Mouse (Mus musculus) bone marrow macrophage, adult 2 months (primary cell): ENCODE data around the gene Ap2b1. TPM values are rescaled to one million over a fixed set of nuclear protein-coding genes. Genes with fewer than 3 reads are reported as not detected.
"Not testable (repeated sequence)": the region's sequence is repeated elsewhere in the genome, so short reads cannot be mapped to it uniquely, and the experiment has no call there.

ENCODE experiments used
- H3K27ac ChIP-seq: 2 replicates; pipeline ENCODE4 v1.5.1; 2012; ENCODE audit warnings: low read depth, low read length; ENCODE audit not compliant: insufficient read depth
- H3K4me1 ChIP-seq: 2 replicates; pipeline ENCODE4 v1.6.1; 2012; ENCODE audit warnings: low read length; ENCODE audit not compliant: control insufficient read depth, insufficient read depth
- H3K4me3 ChIP-seq: 2 replicates; pipeline ENCODE4 v1.5.1; 2012; ENCODE audit warnings: mild to moderate bottlenecking, low read length, moderate library complexity; ENCODE audit not compliant: insufficient read depth
- CTCF ChIP-seq: IDR thresholded peaks from 2 replicates; pipeline ENCODE4 v1.5.1; 2012; ENCODE audit warnings: low read depth, mild to moderate bottlenecking, low read length, moderate library complexity
- POLR2A ChIP-seq: IDR thresholded peaks from 2 replicates; pipeline ENCODE4 v1.6.1; 2012; ENCODE audit warnings: mild to moderate bottlenecking, low read depth, low read length, borderline replicate concordance
- polyA plus RNA-seq: library from polyadenylated mRNA; stranded (reverse); fragments of >200 nt; gene quantifications from 2 replicates; pipeline ENCODE4 v1.2.4, GENCODE M21; 2012; ENCODE audit not compliant: missing spikeins, insufficient read depth, insufficient read length

Gene Ap2b1
- polyA plus RNA-seq, 1 experiment = 69.7 TPM

DNA sequence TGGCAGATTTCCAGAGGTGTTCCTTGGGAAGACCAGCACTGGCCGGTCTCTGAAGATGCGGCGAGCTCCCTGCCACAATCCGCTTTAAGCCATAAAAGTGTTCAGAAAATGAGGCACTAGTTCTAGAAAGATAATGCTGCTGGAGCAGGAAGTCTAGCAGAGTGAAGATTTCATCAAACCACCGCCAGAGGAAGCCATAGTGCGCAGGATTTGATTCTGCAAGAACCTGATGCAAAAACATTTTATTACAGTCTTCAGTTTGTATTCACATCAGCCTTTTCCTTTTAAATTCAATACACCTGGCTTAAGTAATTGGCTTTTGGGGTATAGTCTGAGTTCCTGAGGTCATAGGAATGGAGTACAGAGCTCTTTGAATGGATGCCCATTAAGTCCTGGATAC lies 1.0 kb upstream of the Ap2b1 start:
- Histone ChIP-seq H3K4me3 (peak overlapping the region; percentile 80), H3K27ac (0 out of 2 replicates have a peak overlapping the region, but pooled peaks have one; percentile 83), H3K4me1 (peaks cover 8% of the 10 kb centered on the region)
- TF ChIP-seq CTCF (no peak), POLR2A (no peak)

DNA sequence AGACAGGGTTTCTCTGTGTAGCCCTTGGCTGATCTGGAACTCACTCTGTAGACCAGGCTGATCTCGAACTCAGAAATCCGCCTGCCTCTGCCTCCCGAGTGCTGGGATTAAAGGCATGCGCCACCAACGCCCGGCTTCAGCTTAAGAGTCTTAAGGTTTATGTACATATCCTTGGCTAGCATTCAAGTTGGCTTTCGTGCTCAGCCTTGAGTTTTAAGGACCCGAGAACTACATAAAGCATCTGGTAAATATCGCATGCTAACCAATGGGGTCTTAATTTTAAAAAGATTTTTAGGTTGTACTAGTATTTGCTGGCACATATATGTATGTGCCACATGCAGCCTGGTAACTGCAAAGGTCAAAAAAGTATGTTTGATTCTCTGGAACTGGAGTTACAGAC lies 900 bp downstream of the Ap2b1 start:
- no peak overlapping the region for H3K27ac ChIP-seq
- H3K4me3 ChIP-seq = no peak overlapping the region
- H3K4me1 ChIP-seq = peaks cover 12% of the 10 kb centered on the region
- TF ChIP-seq CTCF (no peak), POLR2A (no peak)

DNA sequence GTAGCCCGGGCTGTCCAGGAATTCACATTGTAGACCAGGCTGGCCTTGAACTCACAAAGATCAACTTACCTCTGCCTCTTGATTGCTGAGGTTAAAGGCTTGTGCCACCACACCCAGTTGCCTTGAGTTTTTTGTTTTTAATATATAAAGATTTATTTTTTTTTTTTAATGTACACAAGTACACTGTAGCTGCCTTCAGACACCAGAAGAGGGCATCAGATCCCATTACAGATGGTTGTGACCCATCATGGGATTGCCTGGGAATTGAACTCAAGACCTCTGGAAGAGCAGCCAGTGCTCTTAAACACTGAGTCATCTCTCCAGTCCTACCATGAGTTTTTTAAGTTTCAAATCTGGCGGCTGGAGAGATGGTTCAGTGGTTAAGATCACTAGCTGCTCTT lies 2.6 kb downstream of the Ap2b1 start:
- Histone ChIP-seq H3K4me3 (no peak overlapping the region), H3K4me1 (peaks cover 16% of the 10 kb centered on the region), H3K27ac (no peak overlapping the region)
- TF ChIP-seq POLR2A = no peak

GRCm38 (mm10) chr11:83302124-83302523 lies 3.3 kb downstream of the Ap2b1 start:
- TF ChIP-seq POLR2A (no peak), CTCF (no peak)
- peaks cover 21% of the 10 kb centered on the region for H3K4me1 ChIP-seq
- H3K27ac ChIP-seq = peak overlapping the region; percentile 7; the same call in 1 of the 2 replicates
- H3K4me3 ChIP-seq = peak overlapping the region; percentile 81

DNA sequence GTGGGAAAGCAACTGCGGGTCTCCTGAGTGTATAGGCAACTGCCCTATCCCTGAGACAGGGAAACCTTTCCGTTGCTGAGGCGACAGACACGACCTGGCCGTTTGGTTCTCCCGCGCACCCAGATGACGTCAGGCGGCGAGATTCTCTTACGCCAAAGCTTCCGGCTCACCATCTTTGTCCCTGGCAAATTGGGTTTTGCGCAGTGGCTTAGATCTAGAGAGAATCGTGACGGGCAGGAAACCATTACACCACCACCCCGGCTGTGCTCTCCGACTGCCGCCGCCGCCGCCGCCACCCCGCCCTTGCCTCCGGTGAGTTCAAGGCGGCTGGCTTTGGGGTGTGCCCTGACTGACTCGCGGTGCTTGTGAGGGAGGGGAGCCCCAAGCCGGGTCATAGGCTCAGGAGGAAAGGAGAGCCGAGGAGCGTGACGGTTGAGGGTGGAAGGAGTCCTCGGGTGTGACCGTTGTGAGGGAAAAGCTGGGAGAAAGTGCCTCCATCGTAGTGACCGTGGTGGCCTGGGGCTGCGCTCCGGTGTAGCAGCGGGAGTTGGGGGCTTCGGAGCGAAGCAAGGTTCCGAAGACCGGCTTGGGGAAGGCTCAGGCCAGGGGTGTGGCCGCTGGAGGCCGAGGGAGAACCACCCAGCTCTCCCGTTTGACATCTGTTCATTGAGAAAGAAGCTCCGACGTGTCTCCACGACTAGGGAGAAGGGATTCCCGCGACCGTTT lies 3.9 kb downstream of the Ap2b1 start, which contains the start of gene Pex12:
TSS of gene Pex12 (minus strand) at position 61 of the 726 bp plus-strand sequence.
- TF ChIP-seq POLR2A (no peak), CTCF (no peak)
- H3K4me3 ChIP-seq = peak within 1 kb of the TSS; percentile 81
- H3K4me1 ChIP-seq = peaks cover 17% of the 10 kb centered on the region
- H3K27ac ChIP-seq = peak within 1 kb of the TSS; percentile 60

- TF ChIP-seq CTCF (no peak), POLR2A (no peak)
- H3K4me1 ChIP-seq = peaks cover 27% of the 10 kb centered on the region
- H3K27ac ChIP-seq = no peak overlapping the region
- H3K4me3 ChIP-seq = peak overlapping the region; percentile 36
These were observed 4.9 kb downstream of the Ap2b1 start for GRCm38 (mm10) chr11:83303751-83304150.

GRCm38 (mm10) chr11:83304485-83304884 lies 5.7 kb downstream of the Ap2b1 start:
- H3K27ac ChIP-seq = no peak overlapping the region
- TF ChIP-seq CTCF = no peak
- TF ChIP-seq POLR2A = no peak
- peaks cover 27% of the 10 kb centered on the region for H3K4me1 ChIP-seq
- H3K4me3 ChIP-seq = no peak overlapping the region

DNA sequence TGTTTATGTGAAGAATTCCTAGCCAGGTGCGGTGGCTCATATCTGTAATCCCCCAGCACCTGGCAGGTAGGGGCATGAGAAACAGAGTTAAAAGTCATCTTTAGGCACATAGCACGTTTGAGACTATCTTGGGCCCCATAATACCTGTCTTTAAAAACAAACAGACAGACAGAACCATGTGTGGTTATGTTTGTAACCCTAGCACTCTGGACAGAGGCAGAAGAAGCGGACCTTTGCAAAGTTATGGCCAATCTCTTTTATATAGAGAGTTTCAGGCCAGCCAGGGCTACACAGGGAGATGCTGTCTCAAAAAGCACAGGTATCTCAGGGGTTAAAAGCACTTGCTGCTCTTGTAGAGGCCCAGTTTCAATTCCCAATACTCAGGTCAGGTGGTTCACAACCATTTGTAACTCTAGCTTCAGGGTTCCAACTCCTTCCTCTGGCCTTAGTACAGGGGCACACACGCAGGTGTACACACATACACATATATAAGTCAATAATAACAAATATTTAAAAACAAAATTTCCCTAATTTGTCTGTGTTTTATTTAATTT lies 8.0 kb downstream of the Ap2b1 start:
- Histone ChIP-seq H3K27ac (no peak overlapping the region), H3K4me1 (peaks cover 27% of the 10 kb centered on the region), H3K4me3 (no peak overlapping the region)
- TF ChIP-seq CTCF (no peak), POLR2A (no peak)

GRCm38 (mm10) chr11:83312471-83312870 lies 13.6 kb downstream of the Ap2b1 start:
- no peak for TF ChIP-seq CTCF
- TF ChIP-seq POLR2A = no peak
- Histone ChIP-seq H3K4me1 (peaks cover 13% of the 10 kb centered on the region), H3K27ac (no peak overlapping the region), H3K4me3 (no peak overlapping the region)

DNA sequence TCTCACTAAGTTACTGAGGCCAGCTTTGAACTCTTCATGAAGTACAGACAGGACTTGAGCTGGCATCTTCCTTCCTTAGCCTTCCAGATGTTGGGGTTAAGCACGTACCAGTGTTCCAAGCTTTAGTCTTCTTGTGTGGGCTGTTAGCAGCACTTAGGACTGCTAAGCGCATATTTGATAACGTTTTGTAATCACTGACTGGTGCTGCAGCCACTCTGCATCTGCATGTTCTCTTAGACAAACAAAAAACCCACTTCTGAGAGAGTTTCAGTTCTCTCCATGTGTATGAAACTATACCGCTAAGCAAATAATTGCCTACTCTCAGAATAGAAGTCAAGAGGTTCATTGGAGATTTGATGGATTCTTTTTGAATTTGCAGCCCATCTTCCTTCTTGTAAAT lies 20.2 kb downstream of the Ap2b1 start:
- Histone ChIP-seq H3K4me1 (no peaks in the 10 kb centered on the region), H3K4me3 (no peak overlapping the region), H3K27ac (no peak overlapping the region)
- no peak for TF ChIP-seq CTCF
- no peak for TF ChIP-seq POLR2A

GRCm38 (mm10) chr11:83326692-83327091 lies 27.9 kb downstream of the Ap2b1 start:
- not testable (repeated sequence) for H3K27ac ChIP-seq, H3K4me1 ChIP-seq, H3K4me3 ChIP-seq
